Mouse (Mus musculus) liver, embryonic 11.5 days (tissue): ENCODE data around the gene Kctd19. TPM values are rescaled to one million over a fixed set of nuclear protein-coding genes. Genes with fewer than 3 reads are reported as not detected.

ENCODE experiments used
- ATAC-seq: fragments of 200-750 bp; cut with Nextera tagmentation; replicated peaks from 2 replicates; pipeline ENCODE4 v1.8.0; 2017; ENCODE audit warnings: moderate number of reproducible peaks, mild to moderate bottlenecking, moderate TSS enrichment, moderate library complexity; ENCODE audit not compliant: low FRiP score
- DNase-seq: peaks from one replicate; pipeline ENCODE4 v3.0.0-alpha.2; 2017; ENCODE audit warnings: low spot score
- H3K27ac ChIP-seq: fragments of 300-500 bp; sonication (generic); 2 replicates; pipeline ENCODE4 v1.5.1; 2014; ENCODE audit warnings: mild to moderate bottlenecking, low read depth, low read length, control low read depth
- H3K27me3 ChIP-seq: fragments of 300-500 bp; sonication (generic); replicated peaks from 2 replicates; pipeline ENCODE4 v1.6.1; 2014; ENCODE audit warnings: low read length, mixed read lengths; ENCODE audit not compliant: control insufficient read depth, insufficient read depth
- H3K36me3 ChIP-seq: fragments of 300-500 bp; sonication (generic); 2 replicates; pipeline ENCODE4 v1.6.1; 2014; ENCODE audit warnings: mild to moderate bottlenecking, low read length, moderate library complexity, mixed read lengths; ENCODE audit not compliant: control insufficient read depth, insufficient read depth
- H3K4me1 ChIP-seq: fragments of 300-500 bp; sonication (generic); replicated peaks from 2 replicates; pipeline ENCODE4 v1.6.1; 2014; ENCODE audit warnings: low read length, mixed read lengths; ENCODE audit not compliant: control insufficient read depth, insufficient read depth
- H3K4me2 ChIP-seq: fragments of 300-500 bp; sonication (generic); 2 replicates; pipeline ENCODE4 v1.6.1; 2014; ENCODE audit warnings: mild to moderate bottlenecking, control low read depth, moderate library complexity
- H3K4me3 ChIP-seq: fragments of 300-500 bp; sonication (generic); 2 replicates; pipeline ENCODE4 v1.5.1; 2014; ENCODE audit warnings: low read depth, low read length, control low read depth
- H3K9ac ChIP-seq: fragments of 300-500 bp; sonication (generic); 2 replicates; pipeline ENCODE4 v1.6.1; 2014; ENCODE audit warnings: low read depth, low read length, control low read depth
- H3K9me3 ChIP-seq: fragments of 300-500 bp; sonication (generic); 2 replicates; pipeline ENCODE4 v1.6.1; 2016; ENCODE audit warnings: low read length, inconsistent platforms, mixed read lengths; ENCODE audit not compliant: control insufficient read depth
- WGBS: fragments of 180-500 bp; shearing (Covaris S2); extraction: QIAGEN DNeasy Blood & Tissue Kit; methylation state at CpG from one replicate; pipeline ENCODE4 v1.1.7; 2014; 5-methylcytosine and 5-hydroxymethylcytosine counted together
- polyA plus RNA-seq: library from polyadenylated mRNA; unstranded; fragments of >200 nt; fragmentation: Nextera tagmentation; extraction: Ambion mirVana; gene quantifications from 2 replicates; pipeline ENCODE4 v1.2.1, GENCODE M21; 2014

The Kctd19 gene
- polyA plus RNA-seq, 1 experiment from 2014 or later = not detected

- ATAC-seq (no peak), DNase-seq (no peak)
- WGBS = 60% methylated on average over 7 of the region's 7 CpGs
Observed at GRCm38 (mm10) chr8:105408331-105408730, 5.0 kb downstream of the Kctd19 start.

GRCm38 (mm10) chr8:105406416-105406815 is 6.9 kb downstream of the Kctd19 start:
- Histone ChIP-seq H3K27ac (no peak overlapping the region), H3K9me3 (no peaks in the 10 kb centered on the region), H3K4me2 (no peak overlapping the region), H3K4me1 (no peaks in the 10 kb centered on the region), H3K9ac (no peak overlapping the region), H3K27me3 (no peaks in the 10 kb centered on the region), H3K4me3 (no peak overlapping the region), H3K36me3 (no peaks in the 10 kb centered on the region)
- DNase-seq (no peak), ATAC-seq (no peak)
- WGBS = 75% methylated on average over 10 of the region's 10 CpGs

More at GRCm38 (mm10) chr8:105408331-105408730, 5.0 kb downstream of the Kctd19 start:
- Histone ChIP-seq H3K27ac (no peak overlapping the region), H3K9me3 (no peaks in the 10 kb centered on the region), H3K4me3 (no peak overlapping the region), H3K36me3 (no peaks in the 10 kb centered on the region), H3K27me3 (peaks cover 15% of the 10 kb centered on the region), H3K4me1 (0 out of 2 replicates have a peak, but pooled peaks cover 2% of the 10 kb centered on the region), H3K9ac (no peak overlapping the region), H3K4me2 (no peak overlapping the region)

GRCm38 (mm10) chr8:105404496-105404895 is 8.8 kb downstream of the Kctd19 start:
- no peak overlapping the region for H3K27ac ChIP-seq
- no peak for ATAC-seq
- no peak overlapping the region for H3K4me3 ChIP-seq
- no peak for DNase-seq
- WGBS = 63% methylated on average over 1 of the region's 1 CpGs
- H3K4me1 ChIP-seq = no peaks in the 10 kb centered on the region
- H3K9me3 ChIP-seq = no peaks in the 10 kb centered on the region
- H3K36me3 ChIP-seq = no peaks in the 10 kb centered on the region
- H3K27me3 ChIP-seq = no peaks in the 10 kb centered on the region
- no peak overlapping the region for H3K9ac ChIP-seq
- H3K4me2 ChIP-seq = no peak overlapping the region

DNA sequence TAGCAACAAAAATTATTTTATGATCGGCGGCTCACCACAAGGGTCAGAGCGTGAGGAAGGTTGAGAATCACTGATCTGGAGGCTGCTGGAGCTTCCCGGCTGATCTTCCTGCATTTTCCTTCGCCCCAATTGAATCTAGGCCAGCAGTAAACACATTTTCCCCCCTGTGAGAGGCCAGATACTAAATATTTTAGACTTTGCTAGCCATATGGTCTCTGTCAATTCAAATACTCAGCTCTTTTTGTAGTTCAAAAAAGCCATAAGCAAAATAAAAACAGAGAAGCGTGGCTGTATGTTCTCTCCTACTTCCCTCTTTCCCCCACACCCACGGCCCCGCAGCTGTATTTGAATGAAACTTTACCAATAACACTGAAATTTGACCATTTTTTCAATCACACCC is 9.8 kb downstream of the Kctd19 start:
- WGBS = 83% methylated on average over 8 of the region's 8 CpGs
- H3K27ac ChIP-seq = no peak overlapping the region

DNA sequence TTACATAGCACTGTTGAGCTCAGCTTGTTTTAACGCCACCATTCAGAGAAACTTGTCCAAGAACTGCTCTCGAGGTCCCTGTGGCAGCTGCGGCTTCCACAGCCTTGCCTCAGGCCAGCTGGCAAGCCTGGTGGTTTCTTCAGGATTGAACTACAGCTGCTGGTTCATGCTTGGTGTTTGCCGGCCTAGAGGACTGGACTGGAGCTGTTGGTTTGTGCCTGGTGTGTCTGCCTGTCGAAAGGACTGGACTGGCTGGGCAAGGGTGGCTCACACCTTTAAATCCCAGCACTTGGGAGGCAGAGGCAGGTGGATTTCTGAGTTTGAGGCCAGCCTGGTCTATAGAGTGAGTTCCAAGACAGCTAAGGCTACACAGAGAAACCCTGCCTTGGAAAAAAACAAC is 13.3 kb downstream of the Kctd19 start:
- no peaks in the 10 kb centered on the region for H3K4me1 ChIP-seq
- DNase-seq = no peak
- WGBS = 79% methylated on average over 5 of the region's 5 CpGs
- H3K9ac ChIP-seq = no peak overlapping the region
- H3K4me2 ChIP-seq = no peak overlapping the region
- H3K36me3 ChIP-seq = no peaks in the 10 kb centered on the region
- H3K4me3 ChIP-seq = no peak overlapping the region
- no peak overlapping the region for H3K27ac ChIP-seq
- H3K9me3 ChIP-seq = no peaks in the 10 kb centered on the region
- no peak for ATAC-seq
- H3K27me3 ChIP-seq = no peaks in the 10 kb centered on the region

More for the DNA sequence above, 9.8 kb downstream of the Kctd19 start:
- Histone ChIP-seq H3K4me2 (no peak overlapping the region), H3K9ac (no peak overlapping the region), H3K9me3 (no peaks in the 10 kb centered on the region), H3K4me1 (no peaks in the 10 kb centered on the region), H3K27me3 (no peaks in the 10 kb centered on the region), H3K4me3 (no peak overlapping the region), H3K36me3 (no peaks in the 10 kb centered on the region)
- no peak for ATAC-seq
- no peak for DNase-seq

DNA sequence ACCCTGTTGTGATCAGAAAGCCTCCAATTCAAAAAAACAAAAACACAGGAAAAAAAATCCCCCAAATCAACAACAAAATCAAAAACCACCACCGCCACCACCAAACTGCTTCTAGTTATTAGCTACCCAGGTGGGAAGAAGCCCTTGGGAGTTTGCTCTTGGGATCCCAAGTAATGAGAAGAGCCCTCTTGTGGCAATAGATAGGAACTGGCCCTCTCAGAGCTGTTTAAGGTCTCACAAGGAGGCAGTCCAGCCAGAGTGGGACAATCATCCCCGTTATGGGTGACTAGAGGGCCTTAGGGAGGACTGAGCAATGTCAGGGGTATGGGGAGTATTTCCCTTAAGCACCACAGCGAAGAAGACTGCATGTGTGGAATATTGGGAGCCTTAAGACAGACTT is 15.6 kb downstream of the Kctd19 start:
- Histone ChIP-seq H3K27me3 (no peaks in the 10 kb centered on the region), H3K4me3 (no peak overlapping the region), H3K9ac (no peak overlapping the region), H3K36me3 (no peaks in the 10 kb centered on the region), H3K27ac (no peak overlapping the region), H3K4me1 (no peaks in the 10 kb centered on the region), H3K4me2 (no peak overlapping the region), H3K9me3 (no peaks in the 10 kb centered on the region)
- 35% methylated on average over 3 of the region's 3 CpGs for WGBS
- DNase-seq = no peak
- ATAC-seq = no peak

- Histone ChIP-seq H3K4me1 (no peaks in the 10 kb centered on the region), H3K27ac (no peak overlapping the region), H3K36me3 (no peaks in the 10 kb centered on the region), H3K4me2 (no peak overlapping the region), H3K9me3 (no peaks in the 10 kb centered on the region), H3K27me3 (no peaks in the 10 kb centered on the region), H3K4me3 (no peak overlapping the region), H3K9ac (no peak overlapping the region)
- no peak for ATAC-seq
- no peak for DNase-seq
- whole genome bisulfite sequencing = 79% methylated on average over 7 of the region's 7 CpGs
Observed at GRCm38 (mm10) chr8:105393915-105394314, 19.4 kb downstream of the Kctd19 start.

DNA sequence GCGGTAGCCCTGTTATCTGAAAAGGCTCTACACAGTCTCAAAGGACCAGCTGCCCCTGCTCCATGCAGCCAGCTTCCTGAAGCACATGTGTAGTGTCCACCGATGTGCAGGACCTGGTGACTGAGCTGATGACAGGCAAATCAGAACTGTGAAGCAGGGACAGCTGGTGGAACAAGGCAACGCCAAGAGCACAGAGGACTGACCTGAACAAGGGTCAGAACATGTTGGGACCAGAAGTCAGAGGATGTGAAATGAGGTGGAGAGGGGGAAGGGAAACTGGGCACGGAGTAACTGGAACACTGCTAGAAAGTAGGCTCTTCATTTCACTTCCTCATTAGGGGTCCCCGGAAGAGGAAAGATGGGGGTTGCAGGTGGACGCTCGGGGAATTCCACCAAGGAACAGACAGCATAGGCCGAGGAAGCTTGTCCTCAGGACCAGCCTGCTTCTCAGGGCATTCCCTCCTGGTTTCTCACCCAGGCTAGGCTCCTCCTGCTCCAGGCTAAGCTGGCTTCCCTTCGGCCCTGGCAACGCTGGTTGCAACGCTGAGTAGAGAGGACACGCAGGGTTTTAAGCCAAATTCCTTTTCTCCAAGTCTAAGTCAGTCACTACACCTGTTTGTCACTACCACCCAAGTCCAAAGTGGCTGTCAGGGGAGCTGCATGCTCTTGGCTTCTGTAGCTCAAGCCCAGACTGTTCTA is 20.1 kb downstream of the Kctd19 start:
- DNase-seq (no peak), ATAC-seq (no peak)
- no peak overlapping the region for H3K4me2 ChIP-seq
- H3K27ac ChIP-seq = no peak overlapping the region
- H3K36me3 ChIP-seq = no peaks in the 10 kb centered on the region
- H3K4me1 ChIP-seq = no peaks in the 10 kb centered on the region
- no peak overlapping the region for H3K9ac ChIP-seq
- no peaks in the 10 kb centered on the region for H3K27me3 ChIP-seq
- 79% methylated on average over 12 of the region's 12 CpGs for WGBS
- no peaks in the 10 kb centered on the region for H3K9me3 ChIP-seq
- H3K4me3 ChIP-seq = no peak overlapping the region

DNA sequence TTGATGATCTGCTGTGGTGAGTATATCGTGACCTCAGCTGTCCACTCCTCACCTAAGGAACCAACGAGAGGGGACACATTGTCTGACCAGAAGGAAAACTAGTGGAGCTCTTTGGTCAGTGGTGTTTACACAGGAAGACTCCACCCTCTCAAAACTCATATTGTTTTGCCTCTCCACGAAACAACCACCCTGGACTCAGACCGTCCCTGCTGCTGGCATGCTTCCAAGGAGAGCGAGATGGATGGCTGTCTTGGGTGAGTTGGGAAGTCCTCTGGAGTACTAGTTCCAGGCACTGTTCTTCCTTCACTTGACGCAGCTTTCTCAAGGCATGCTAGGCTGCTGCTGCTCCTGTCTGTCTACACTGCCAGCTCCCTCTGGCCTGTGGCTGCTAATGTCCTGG is 24.2 kb downstream of the Kctd19 start:
- Histone ChIP-seq H3K4me3 (no peak overlapping the region), H3K9ac (no peak overlapping the region), H3K36me3 (no peaks in the 10 kb centered on the region), H3K27ac (no peak overlapping the region), H3K4me1 (no peaks in the 10 kb centered on the region), H3K27me3 (no peaks in the 10 kb centered on the region), H3K9me3 (no peaks in the 10 kb centered on the region), H3K4me2 (no peak overlapping the region)
- ATAC-seq (no peak), DNase-seq (no peak)
- 80% methylated on average over 6 of the region's 6 CpGs for WGBS
